In the genomic region with DNA sequence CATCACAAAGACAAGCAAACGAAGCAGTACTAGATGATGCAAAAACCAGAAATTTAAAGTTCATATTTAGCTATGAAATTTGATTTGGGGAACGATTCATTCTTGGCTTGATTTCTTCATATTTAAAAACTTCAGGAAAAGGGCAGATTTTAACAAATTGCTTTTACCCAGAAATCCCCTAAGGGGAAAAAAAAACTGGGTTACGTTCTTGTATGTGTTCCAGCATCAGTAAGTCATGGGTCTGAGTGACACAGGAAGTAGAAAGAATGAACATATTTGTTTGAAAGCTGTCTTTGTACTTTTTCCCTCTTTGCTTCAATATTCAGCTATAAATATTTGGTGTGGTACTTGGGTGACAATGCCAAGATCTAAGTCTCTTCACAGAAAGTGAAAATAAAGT, we compare ENCODE assay signal across 15 mouse cellular contexts.
"Had no signal": no experiment of that assay in that cellular context is flagged by ENCODE, and none has a peak within 500 bp of the region (broad histone marks: within the 10 kb centered on the region; RNA-seq: fewer than 3 reads in every experiment).

No protein-coding gene starts in this region.

- DNase-seq: lung, adult 2 months; lung, postnatal 14 days; lung, postnatal 36 days; right cerebral cortex, postnatal 14 days; thymus, adult 2 months; thymus, postnatal 25 days; thymus, postnatal 4 days had no signal

- H3K4me3 ChIP-seq: lung, embryonic 15.5 days; megakaryocyte, embryonic 14.5 days; midbrain, embryonic 13.5 days; midbrain, embryonic 15.5 days; neural tube, embryonic 12.5 days; stomach, embryonic 15.5 days had no signal

- H3K36me3 ChIP-seq: lung, embryonic 15.5 days; midbrain, embryonic 13.5 days; midbrain, embryonic 15.5 days; neural tube, embryonic 12.5 days; stomach, embryonic 15.5 days had no signal

- H3K27ac ChIP-seq: lung, embryonic 15.5 days; macrophage; midbrain, embryonic 13.5 days; midbrain, embryonic 15.5 days; neural tube, embryonic 12.5 days; stomach, embryonic 15.5 days; stomach, postnatal 0 days had no signal

- H3K4me1 ChIP-seq: lung, embryonic 15.5 days; megakaryocyte, embryonic 14.5 days; midbrain, embryonic 13.5 days; midbrain, embryonic 15.5 days; neural tube, embryonic 12.5 days; stomach, embryonic 15.5 days had no signal

- H3K27me3 ChIP-seq: lung, embryonic 15.5 days; megakaryocyte, embryonic 14.5 days; midbrain, embryonic 13.5 days; midbrain, embryonic 15.5 days; neural tube, embryonic 12.5 days; stomach, embryonic 15.5 days had no signal
